Mouse (Mus musculus): ENCODE measurements at regions not wholly inside any gene's neighbourhood (a gene's known extent, or its start where the extent isn't known, plus 50 kb on each side); places are given as distances from the start of the nearest gene placed in this dataset.

- no peak overlapping the region for H3K4me3 ChIP-seq (replicated peaks; ENCODE audit: low read depth, low read length)
- no peak overlapping the region for H3K27ac ChIP-seq (replicated peaks; ENCODE audit: low read depth, low read length)
- WGBS = 81% methylated on average over 3 of the region's 3 CpGs
- H3K9ac ChIP-seq (replicated peaks; ENCODE audit: low read length) = no peak overlapping the region
- DNase-seq (no peak), ATAC-seq (ENCODE audit: low FRiP score, low TSS enrichment) (no peak)
- H3K9me3 ChIP-seq (ENCODE audit: control insufficient read depth, low read length) = no peaks in the 10 kb centered on the region
- H3K27me3 ChIP-seq (ENCODE audit: control insufficient read depth, insufficient read depth, low read length) = no peaks in the 10 kb centered on the region
- no peaks in the 10 kb centered on the region for H3K4me1 ChIP-seq (ENCODE audit: control insufficient read depth, insufficient read depth, low read length)
- H3K36me3 ChIP-seq (ENCODE audit: control insufficient read depth, insufficient read depth, low read length) = no peaks in the 10 kb centered on the region
- no peak overlapping the region for H3K4me2 ChIP-seq (ENCODE audit: low read length)
Measured at GRCm38 (mm10) chr1:56583671-56584070, 53.6 kb downstream of the Hsfy2 start.

GRCm38 (mm10) chr1:56548050-56548449, 89.2 kb downstream of the Hsfy2 start:
- no peak for ATAC-seq (ENCODE audit: low FRiP score, low TSS enrichment)
- WGBS = 70% methylated on average over 2 of the region's 2 CpGs
- Histone ChIP-seq H3K4me2 (ENCODE audit: low read length) (no peak overlapping the region), H3K27ac (replicated peaks; ENCODE audit: low read depth, low read length) (no peak overlapping the region), H3K36me3 (ENCODE audit: control insufficient read depth, insufficient read depth, low read length) (no peaks in the 10 kb centered on the region), H3K9me3 (ENCODE audit: control insufficient read depth, low read length) (no peaks in the 10 kb centered on the region), H3K27me3 (ENCODE audit: control insufficient read depth, insufficient read depth, low read length) (no peaks in the 10 kb centered on the region), H3K9ac (replicated peaks; ENCODE audit: low read length) (no peak overlapping the region), H3K4me1 (ENCODE audit: control insufficient read depth, insufficient read depth, low read length) (no peaks in the 10 kb centered on the region), H3K4me3 (replicated peaks; ENCODE audit: low read depth, low read length) (no peak overlapping the region)
- DNase-seq = no peak

GRCm38 (mm10) chr1:56530801-56531200, 106.4 kb downstream of the Hsfy2 start:
- 84% methylated on average over 4 of the region's 4 CpGs for WGBS
- no peaks in the 10 kb centered on the region for H3K4me1 ChIP-seq (ENCODE audit: control insufficient read depth, insufficient read depth, low read length)
- DNase-seq (peak; percentile 14), ATAC-seq (ENCODE audit: low FRiP score, low TSS enrichment) (no peak)
- no peaks in the 10 kb centered on the region for H3K36me3 ChIP-seq (ENCODE audit: control insufficient read depth, insufficient read depth, low read length)
- H3K9ac ChIP-seq (replicated peaks; ENCODE audit: low read length) = no peak overlapping the region
- H3K4me3 ChIP-seq (replicated peaks; ENCODE audit: low read depth, low read length) = no peak overlapping the region
- no peaks in the 10 kb centered on the region for H3K9me3 ChIP-seq (ENCODE audit: control insufficient read depth, low read length)
- no peaks in the 10 kb centered on the region for H3K27me3 ChIP-seq (ENCODE audit: control insufficient read depth, insufficient read depth, low read length)
- no peak overlapping the region for H3K4me2 ChIP-seq (ENCODE audit: low read length)
- H3K27ac ChIP-seq (replicated peaks; ENCODE audit: low read depth, low read length) = no peak overlapping the region
